Mouse (Mus musculus) liver, embryonic 16.5 days (tissue): Measurements from ENCODE around the gene Ppp5c. TPM values are rescaled to one million over a fixed set of nuclear protein-coding genes. Genes with fewer than 3 reads are reported as not detected.

Source experiments
- ATAC-seq: fragments of 200-750 bp; cut with Nextera tagmentation; 2 replicates; pipeline ENCODE4 v1.8.0; 2017; ENCODE audit warnings: low read depth, mild to moderate bottlenecking, moderate number of reproducible peaks, moderate library complexity
- H3K27ac ChIP-seq: fragments of 300-500 bp; sonication (generic); 2 replicates; pipeline ENCODE4 v1.5.1; 2014; ENCODE audit warnings: mild to moderate bottlenecking, low read length
- H3K27me3 ChIP-seq: fragments of 300-500 bp; sonication (generic); 2 replicates; pipeline ENCODE4 v1.6.1; 2014; ENCODE audit warnings: low read depth, low read length, mixed read lengths; ENCODE audit not compliant: control insufficient read depth, insufficient read depth
- H3K36me3 ChIP-seq: fragments of 300-500 bp; sonication (generic); 2 replicates; pipeline ENCODE4 v1.6.1; 2014; ENCODE audit warnings: mild to moderate bottlenecking; ENCODE audit not compliant: control insufficient read depth, insufficient read depth
- H3K4me1 ChIP-seq: fragments of 300-500 bp; sonication (generic); 2 replicates; pipeline ENCODE4 v1.6.1; 2014; ENCODE audit warnings: low read depth, low read length, mixed read lengths; ENCODE audit not compliant: control insufficient read depth
- H3K4me2 ChIP-seq: fragments of 300-500 bp; sonication (generic); 2 replicates; pipeline ENCODE4 v1.6.1; 2014; ENCODE audit warnings: low read depth, low read length, mixed read lengths
- H3K4me3 ChIP-seq: fragments of 300-500 bp; sonication (generic); 2 replicates; pipeline ENCODE4 v1.5.1; 2014; ENCODE audit warnings: low read depth, mild to moderate bottlenecking, low read length
- H3K9ac ChIP-seq: fragments of 300-500 bp; sonication (generic); 2 replicates; pipeline ENCODE4 v1.6.1; 2014; ENCODE audit warnings: low read depth, low read length
- H3K9me3 ChIP-seq: fragments of 300-500 bp; sonication (generic); replicated peaks from 2 replicates; pipeline ENCODE4 v1.6.1; 2016; ENCODE audit warnings: low read length; ENCODE audit not compliant: control insufficient read depth
- WGBS: fragments of 180-500 bp; shearing (Covaris S2); extraction: QIAGEN DNeasy Blood & Tissue Kit; methylation state at CpG from one replicate; pipeline ENCODE4 v1.1.7; 2014; ENCODE audit not compliant: insufficient replicate concordance; 5-methylcytosine and 5-hydroxymethylcytosine counted together
- polyA plus RNA-seq: library from polyadenylated mRNA; unstranded; fragments of >200 nt; fragmentation: Nextera tagmentation; extraction: Ambion mirVana; gene quantifications from 2 replicates; pipeline ENCODE4 v1.2.1, GENCODE M21; 2015

Gene Ppp5c
- polyA plus RNA-seq, 1 experiment from 2014 or later: 38.0 TPM

GRCm38 (mm10) chr7:16994400-16994799 is 33.3 kb downstream of the Ppp5c start:
- peaks cover 32% of the 10 kb centered on the region for H3K4me1 ChIP-seq
- peak overlapping the region; percentile 53 for H3K4me2 ChIP-seq
- peak overlapping the region; percentile 49 for H3K9ac ChIP-seq
- no peaks in the 10 kb centered on the region for H3K36me3 ChIP-seq
- H3K4me3 ChIP-seq: peak overlapping the region; percentile 55
- H3K27ac ChIP-seq: no peak overlapping the region
- ATAC-seq: no peak
- no peaks in the 10 kb centered on the region for H3K9me3 ChIP-seq
- WGBS: 6% methylated on average over 20 of the region's 20 CpGs
- H3K27me3 ChIP-seq: peaks cover 7% of the 10 kb centered on the region

GRCm38 (mm10) chr7:16993651-16994399 is 33.9 kb downstream of the Ppp5c start:
- H3K4me1 ChIP-seq: peaks cover 27% of the 10 kb centered on the region
- peak overlapping the region; percentile 16 for H3K27ac ChIP-seq
- peak overlapping the region; percentile 53 for H3K4me2 ChIP-seq
- peak; percentile 90 for ATAC-seq
- H3K9ac ChIP-seq: peak overlapping the region; percentile 49
- H3K4me3 ChIP-seq: peak overlapping the region; percentile 55
- WGBS: 2% methylated on average over 26 of the region's 27 CpGs
- H3K9me3 ChIP-seq: no peaks in the 10 kb centered on the region
- peaks cover 7% of the 10 kb centered on the region for H3K27me3 ChIP-seq
- no peaks in the 10 kb centered on the region for H3K36me3 ChIP-seq

- Histone ChIP-seq H3K4me1 (peaks cover 25% of the 10 kb centered on the region), H3K4me2 (peak within 1 kb of the TSS; percentile 53), H3K4me3 (peak within 1 kb of the TSS; percentile 55), H3K9ac (no peak within 1 kb of the TSS; the same call in 1 of the 2 replicates), H3K27ac (no peak within 1 kb of the TSS; the same call in 1 of the 2 replicates), H3K27me3 (peaks cover 7% of the 10 kb centered on the region), H3K36me3 (no peaks in the 10 kb centered on the region), H3K9me3 (no peaks in the 10 kb centered on the region)
- ATAC-seq: no peak
- 80% methylated on average over 5 of the region's 5 CpGs for WGBS
Observed at GRCm38 (mm10) chr7:16992451-16992807, 35.3 kb downstream of the Ppp5c start, which contains the start of gene Ccdc8. Gene Ccdc8, plus strand, starts transcription at chr7:16992708.

- 47% methylated on average over 18 of the region's 18 CpGs for WGBS
- Histone ChIP-seq H3K4me1 (peaks cover 25% of the 10 kb centered on the region), H3K27me3 (peaks cover 7% of the 10 kb centered on the region), H3K27ac (no peak overlapping the region; the same call in 1 of the 2 replicates), H3K36me3 (no peaks in the 10 kb centered on the region), H3K9ac (no peak overlapping the region; the same call in 1 of the 2 replicates), H3K4me2 (no peak overlapping the region), H3K4me3 (no peak overlapping the region), H3K9me3 (no peaks in the 10 kb centered on the region)
- ATAC-seq: no peak
Observed at GRCm38 (mm10) chr7:16991681-16992450, 35.9 kb downstream of the Ppp5c start.

GRCm38 (mm10) chr7:16990006-16990744 is 37.5 kb downstream of the Ppp5c start:
- peaks cover 7% of the 10 kb centered on the region for H3K27me3 ChIP-seq
- no peaks in the 10 kb centered on the region for H3K9me3 ChIP-seq
- H3K27ac ChIP-seq: 0 out of 2 replicates have a peak overlapping the region, but pooled peaks have one; percentile 15
- 21% methylated on average over 15 of the region's 15 CpGs for WGBS
- no peaks in the 10 kb centered on the region for H3K36me3 ChIP-seq
- no peak for ATAC-seq
- no peak overlapping the region for H3K4me3 ChIP-seq
- H3K4me1 ChIP-seq: peaks cover 21% of the 10 kb centered on the region
- H3K4me2 ChIP-seq: no peak overlapping the region
- H3K9ac ChIP-seq: no peak overlapping the region

- 58% methylated on average over 3 of the region's 3 CpGs for WGBS
- Histone ChIP-seq H3K4me2 (no peak overlapping the region), H3K4me1 (peaks cover 11% of the 10 kb centered on the region), H3K36me3 (no peaks in the 10 kb centered on the region), H3K27ac (no peak overlapping the region), H3K9ac (no peak overlapping the region), H3K27me3 (no peaks in the 10 kb centered on the region), H3K9me3 (no peaks in the 10 kb centered on the region), H3K4me3 (no peak overlapping the region)
- no peak for ATAC-seq
Observed at GRCm38 (mm10) chr7:16988405-16988804, 39.3 kb downstream of the Ppp5c start.

- Histone ChIP-seq H3K4me2 (no peak overlapping the region), H3K27me3 (no peaks in the 10 kb centered on the region), H3K9me3 (no peaks in the 10 kb centered on the region), H3K9ac (no peak overlapping the region), H3K36me3 (no peaks in the 10 kb centered on the region), H3K4me3 (no peak overlapping the region), H3K27ac (no peak overlapping the region), H3K4me1 (peaks cover 10% of the 10 kb centered on the region)
- 60% methylated on average over 7 of the region's 7 CpGs for WGBS
- no peak for ATAC-seq
Observed at GRCm38 (mm10) chr7:16987541-16988149, 40.1 kb downstream of the Ppp5c start.

- H3K4me1 ChIP-seq: peaks cover 16% of the 10 kb centered on the region
- no peak within 1 kb of the TSS for H3K27ac ChIP-seq
- no peaks in the 10 kb centered on the region for H3K9me3 ChIP-seq
- no peaks in the 10 kb centered on the region for H3K36me3 ChIP-seq
- ATAC-seq: no peak
- H3K4me2 ChIP-seq: no peak within 1 kb of the TSS
- 28% methylated on average over 26 of the region's 26 CpGs for WGBS
- no peak within 1 kb of the TSS for H3K4me3 ChIP-seq
- H3K27me3 ChIP-seq: no peaks in the 10 kb centered on the region
- H3K9ac ChIP-seq: no peak within 1 kb of the TSS
Observed at GRCm38 (mm10) chr7:16982859-16983568, 44.7 kb downstream of the Ppp5c start, which contains the start of gene Gm42372. Gene Gm42372, plus strand, starts transcription at chr7:16983086.
